Mouse (Mus musculus): ENCODE results near the gene Gzmk. TPM values are rescaled to one million over a fixed set of nuclear protein-coding genes. Genes with fewer than 3 reads are reported as not detected.

The Gzmk gene
- polyA plus RNA-seq, 1 experiment, result not detected

- no peaks in the 10 kb centered on the region for H3K36me3 ChIP-seq (ENCODE audit: control insufficient read depth, insufficient read depth, low read length, poor library complexity, severe bottlenecking)
- H3K27me3 ChIP-seq (ENCODE audit: control insufficient read depth, insufficient read depth, low read length, poor library complexity, severe bottlenecking), result no peaks in the 10 kb centered on the region
- no peak for TF ChIP-seq POLR2A (IDR thresholded peaks at IDR 0.05; ENCODE audit: insufficient read depth, low read length)
- TF ChIP-seq CTCF (IDR thresholded peaks at IDR 0.05; ENCODE audit: low read depth, low read length), result no peak
- TF ChIP-seq EP300 (IDR thresholded peaks at IDR 0.05; ENCODE audit: insufficient read depth, low read depth, low read length), result no peak
- no peaks in the 10 kb centered on the region for H3K9me3 ChIP-seq (replicated peaks; ENCODE audit: control insufficient read depth, insufficient read depth, low read length, poor library complexity, severe bottlenecking)
- no peaks in the 10 kb centered on the region for H3K4me1 ChIP-seq (ENCODE audit: control insufficient read depth, insufficient read depth, low read length)
- no peak overlapping the region for H3K9ac ChIP-seq (ENCODE audit: low read depth, poor library complexity, severe bottlenecking)
- H3K27ac ChIP-seq (ENCODE audit: insufficient read depth, low read length), result no peak overlapping the region
- H3K4me3 ChIP-seq (ENCODE audit: low read depth, low read length), result no peak overlapping the region
Observed at GRCm38 (mm10) chr13:113242129-113242528, 16.4 kb upstream of the Gzmk start.

GRCm38 (mm10) chr13:113227666-113228463 lies 2.2 kb upstream of the Gzmk start:
- Histone ChIP-seq H3K9me3 (replicated peaks; ENCODE audit: control insufficient read depth, insufficient read depth, low read length, poor library complexity, severe bottlenecking) (no peaks in the 10 kb centered on the region), H3K27me3 (ENCODE audit: control insufficient read depth, insufficient read depth, low read length, poor library complexity, severe bottlenecking) (no peaks in the 10 kb centered on the region), H3K36me3 (ENCODE audit: control insufficient read depth, insufficient read depth, low read length, poor library complexity, severe bottlenecking) (no peaks in the 10 kb centered on the region), H3K9ac (ENCODE audit: low read depth, poor library complexity, severe bottlenecking) (no peak overlapping the region), H3K4me1 (ENCODE audit: control insufficient read depth, insufficient read depth, low read length) (no peaks in the 10 kb centered on the region), H3K4me3 (ENCODE audit: low read depth, low read length) (no peak overlapping the region), H3K27ac (ENCODE audit: insufficient read depth, low read length) (no peak overlapping the region)
- TF ChIP-seq CTCF (IDR thresholded peaks at IDR 0.05; ENCODE audit: low read depth, low read length) (no peak), POLR2A (IDR thresholded peaks at IDR 0.05; ENCODE audit: insufficient read depth, low read length) (no peak), EP300 (IDR thresholded peaks at IDR 0.05; ENCODE audit: insufficient read depth, low read depth, low read length) (no peak)

GRCm38 (mm10) chr13:113227076-113227475 lies 1.4 kb upstream of the Gzmk start:
- no peaks in the 10 kb centered on the region for H3K36me3 ChIP-seq (ENCODE audit: control insufficient read depth, insufficient read depth, low read length, poor library complexity, severe bottlenecking)
- TF ChIP-seq POLR2A (IDR thresholded peaks at IDR 0.05; ENCODE audit: insufficient read depth, low read length) (no peak), CTCF (IDR thresholded peaks at IDR 0.05; ENCODE audit: low read depth, low read length) (no peak), EP300 (IDR thresholded peaks at IDR 0.05; ENCODE audit: insufficient read depth, low read depth, low read length) (no peak)

DNA sequence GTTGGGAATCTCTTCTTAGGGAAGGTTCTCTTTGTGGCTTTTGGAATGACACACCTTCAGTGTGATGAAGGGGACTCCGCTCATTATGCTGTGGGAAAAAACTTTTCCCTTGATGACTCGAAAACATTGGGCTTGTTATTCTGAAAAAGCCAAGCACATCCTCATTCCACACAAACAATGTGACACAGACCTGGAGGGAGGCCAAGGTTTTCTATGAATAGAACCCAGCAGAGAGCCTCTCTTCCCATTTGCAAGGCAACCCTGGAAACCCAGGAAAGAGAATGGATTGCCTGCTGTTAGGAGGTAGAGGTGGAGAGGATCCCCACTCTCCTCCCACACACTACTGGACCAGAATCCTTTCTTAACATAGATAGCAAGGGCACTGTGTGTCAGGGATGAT lies 1.6 kb downstream of the Gzmk start:
- Histone ChIP-seq H3K27ac (ENCODE audit: insufficient read depth, low read length) (no peak overlapping the region), H3K9ac (ENCODE audit: low read depth, poor library complexity, severe bottlenecking) (no peak overlapping the region)

More at GRCm38 (mm10) chr13:113227076-113227475, 1.4 kb upstream of the Gzmk start:
- Histone ChIP-seq H3K27me3 (ENCODE audit: control insufficient read depth, insufficient read depth, low read length, poor library complexity, severe bottlenecking) (no peaks in the 10 kb centered on the region), H3K4me1 (ENCODE audit: control insufficient read depth, insufficient read depth, low read length) (no peaks in the 10 kb centered on the region), H3K9ac (ENCODE audit: low read depth, poor library complexity, severe bottlenecking) (no peak overlapping the region), H3K9me3 (replicated peaks; ENCODE audit: control insufficient read depth, insufficient read depth, low read length, poor library complexity, severe bottlenecking) (no peaks in the 10 kb centered on the region), H3K27ac (ENCODE audit: insufficient read depth, low read length) (no peak overlapping the region), H3K4me3 (ENCODE audit: low read depth, low read length) (no peak overlapping the region)

GRCm38 (mm10) chr13:113221851-113222250 lies 3.9 kb downstream of the Gzmk start:
- Histone ChIP-seq H3K9ac (ENCODE audit: low read depth, poor library complexity, severe bottlenecking) (no peak overlapping the region), H3K36me3 (ENCODE audit: control insufficient read depth, insufficient read depth, low read length, poor library complexity, severe bottlenecking) (no peaks in the 10 kb centered on the region), H3K27me3 (ENCODE audit: control insufficient read depth, insufficient read depth, low read length, poor library complexity, severe bottlenecking) (no peaks in the 10 kb centered on the region), H3K9me3 (replicated peaks; ENCODE audit: control insufficient read depth, insufficient read depth, low read length, poor library complexity, severe bottlenecking) (no peaks in the 10 kb centered on the region), H3K27ac (ENCODE audit: insufficient read depth, low read length) (no peak overlapping the region), H3K4me1 (ENCODE audit: control insufficient read depth, insufficient read depth, low read length) (no peaks in the 10 kb centered on the region), H3K4me3 (ENCODE audit: low read depth, low read length) (no peak overlapping the region)
- TF ChIP-seq POLR2A (IDR thresholded peaks at IDR 0.05; ENCODE audit: insufficient read depth, low read length) (no peak), CTCF (IDR thresholded peaks at IDR 0.05; ENCODE audit: low read depth, low read length) (no peak), EP300 (IDR thresholded peaks at IDR 0.05; ENCODE audit: insufficient read depth, low read depth, low read length) (no peak)

More for the DNA sequence above, 1.6 kb downstream of the Gzmk start:
- TF ChIP-seq CTCF (IDR thresholded peaks at IDR 0.05; ENCODE audit: low read depth, low read length) (no peak), EP300 (IDR thresholded peaks at IDR 0.05; ENCODE audit: insufficient read depth, low read depth, low read length) (no peak), POLR2A (IDR thresholded peaks at IDR 0.05; ENCODE audit: insufficient read depth, low read length) (no peak)
- H3K4me1 ChIP-seq (ENCODE audit: control insufficient read depth, insufficient read depth, low read length), result no peaks in the 10 kb centered on the region
- no peaks in the 10 kb centered on the region for H3K36me3 ChIP-seq (ENCODE audit: control insufficient read depth, insufficient read depth, low read length, poor library complexity, severe bottlenecking)
- no peak overlapping the region for H3K4me3 ChIP-seq (ENCODE audit: low read depth, low read length)
- H3K27me3 ChIP-seq (ENCODE audit: control insufficient read depth, insufficient read depth, low read length, poor library complexity, severe bottlenecking), result no peaks in the 10 kb centered on the region
- H3K9me3 ChIP-seq (replicated peaks; ENCODE audit: control insufficient read depth, insufficient read depth, low read length, poor library complexity, severe bottlenecking), result no peaks in the 10 kb centered on the region

DNA sequence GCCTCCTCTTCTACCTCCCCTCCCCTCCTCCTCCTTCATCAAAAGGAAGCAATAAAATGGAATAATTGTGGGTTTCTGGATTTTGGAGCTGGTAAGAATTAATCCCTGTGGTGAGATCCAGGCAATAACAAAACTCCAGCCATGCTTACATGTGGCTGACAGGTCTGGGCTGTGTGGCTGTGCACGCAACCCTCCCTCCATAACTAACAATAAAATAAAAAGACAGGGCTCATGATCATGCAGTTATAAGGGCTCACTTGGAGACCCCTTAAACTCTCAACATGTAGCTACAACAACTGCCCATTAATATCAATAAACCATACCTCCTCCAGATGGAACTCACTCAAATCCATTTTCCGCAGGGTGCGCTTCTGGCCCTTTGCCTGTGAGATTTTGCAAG lies 11.8 kb downstream of the Gzmk start:
- Histone ChIP-seq H3K27me3 (ENCODE audit: control insufficient read depth, insufficient read depth, low read length, poor library complexity, severe bottlenecking) (no peaks in the 10 kb centered on the region; the same call in 1 of the 2 replicates), H3K4me1 (ENCODE audit: control insufficient read depth, insufficient read depth, low read length) (no peaks in the 10 kb centered on the region), H3K4me3 (ENCODE audit: low read depth, low read length) (no peak overlapping the region), H3K36me3 (ENCODE audit: control insufficient read depth, insufficient read depth, low read length, poor library complexity, severe bottlenecking) (no peaks in the 10 kb centered on the region), H3K9me3 (replicated peaks; ENCODE audit: control insufficient read depth, insufficient read depth, low read length, poor library complexity, severe bottlenecking) (no peaks in the 10 kb centered on the region), H3K27ac (ENCODE audit: insufficient read depth, low read length) (no peak overlapping the region), H3K9ac (ENCODE audit: low read depth, poor library complexity, severe bottlenecking) (no peak overlapping the region)
- TF ChIP-seq EP300 (IDR thresholded peaks at IDR 0.05; ENCODE audit: insufficient read depth, low read depth, low read length), result no peak
- no peak for TF ChIP-seq CTCF (IDR thresholded peaks at IDR 0.05; ENCODE audit: low read depth, low read length)
- no peak for TF ChIP-seq POLR2A (IDR thresholded peaks at IDR 0.05; ENCODE audit: insufficient read depth, low read length)
